Mouse (Mus musculus) embryonic facial prominence, embryonic 14.5 days (tissue): ENCODE measurements around the gene Dnajc6. TPM values are rescaled to one million over a fixed set of nuclear protein-coding genes. Genes with fewer than 3 reads are reported as not detected.

Experiments
- ATAC-seq: fragments of 200-750 bp; cut with Nextera tagmentation; 2 replicates; pipeline ENCODE4 v1.8.0; 2017; ENCODE audit warnings: low read depth, moderate number of reproducible peaks, moderate TSS enrichment
- DNase-seq: peaks from one replicate; pipeline ENCODE4 v3.0.0-alpha.2; 2015; ENCODE audit warnings: low spot score
- H3K27ac ChIP-seq: fragments of 300-500 bp; sonication (generic); replicated peaks from 2 replicates; pipeline ENCODE4 v1.5.1; 2014; ENCODE audit warnings: low read depth, mild to moderate bottlenecking, low read length, moderate library complexity
- H3K27me3 ChIP-seq: fragments of 300-500 bp; sonication (generic); replicated peaks from 2 replicates; pipeline ENCODE4 v1.6.1; 2014; ENCODE audit warnings: low read length; ENCODE audit not compliant: control insufficient read depth, insufficient read depth
- H3K36me3 ChIP-seq: fragments of 300-500 bp; sonication (generic); 2 replicates; pipeline ENCODE4 v1.6.1; 2014; ENCODE audit warnings: low read length, mixed read lengths; ENCODE audit not compliant: control insufficient read depth, insufficient read depth
- H3K4me1 ChIP-seq: fragments of 300-500 bp; sonication (generic); 2 replicates; pipeline ENCODE4 v1.6.1; 2014; ENCODE audit warnings: antibody characterized with exemption, low read length; ENCODE audit not compliant: control insufficient read depth, insufficient read depth
- H3K4me2 ChIP-seq: fragments of 300-500 bp; sonication (generic); 2 replicates; pipeline ENCODE4 v1.6.1; 2014; ENCODE audit warnings: low read depth, mild to moderate bottlenecking, low read length, moderate library complexity, mixed read lengths
- H3K4me3 ChIP-seq: fragments of 300-500 bp; sonication (generic); 2 replicates; pipeline ENCODE4 v1.5.1; 2014; ENCODE audit warnings: low read depth, mild to moderate bottlenecking, low read length
- H3K9ac ChIP-seq: fragments of 300-500 bp; sonication (generic); 2 replicates; pipeline ENCODE4 v1.6.1; 2014; ENCODE audit warnings: low read depth, mild to moderate bottlenecking, low read length, moderate library complexity, mixed read lengths
- H3K9me3 ChIP-seq: fragments of 300-500 bp; sonication (generic); 2 replicates; pipeline ENCODE4 v1.6.1; 2016; ENCODE audit warnings: low read length; ENCODE audit not compliant: control insufficient read depth
- WGBS: fragments of 180-500 bp; shearing (Covaris S2); extraction: QIAGEN DNeasy Blood & Tissue Kit; methylation state at CpG from one replicate; pipeline ENCODE4 v1.1.7; 2014; 5-methylcytosine and 5-hydroxymethylcytosine counted together
- polyA plus RNA-seq: library from polyadenylated mRNA; unstranded; fragments of >200 nt; fragmentation: Nextera tagmentation; extraction: Ambion mirVana; gene quantifications from 2 replicates; pipeline ENCODE4 v1.2.1, GENCODE M21; 2014

The Dnajc6 gene
- polyA plus RNA-seq, 1 experiment from 2014 or later: 4.4 TPM

DNA sequence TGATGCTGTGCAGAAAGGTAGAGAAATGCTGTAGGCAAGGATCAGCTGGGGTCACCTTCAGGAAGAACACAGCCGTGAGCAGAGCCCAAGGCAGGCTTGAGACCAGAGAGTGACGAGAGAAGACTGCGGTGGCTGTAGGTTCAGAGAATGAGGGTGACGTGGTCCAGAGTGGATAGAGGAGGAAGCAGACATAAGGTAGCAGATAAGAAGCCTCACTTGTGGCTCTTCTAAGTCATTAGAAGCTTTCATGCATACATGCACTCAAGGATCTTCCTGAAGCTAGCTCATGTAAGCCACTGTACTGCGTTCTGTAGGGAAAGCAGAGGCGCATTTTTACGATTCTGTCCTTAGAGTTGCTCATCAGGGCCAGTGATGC, 159.0 kb downstream of the Dnajc6 start:
- Histone ChIP-seq H3K9me3 (no peaks in the 10 kb centered on the region), H3K9ac (no peak overlapping the region), H3K4me3 (no peak overlapping the region), H3K4me1 (peaks cover 3% of the 10 kb centered on the region; the same call in 1 of the 2 replicates), H3K36me3 (peaks cover 33% of the 10 kb centered on the region), H3K27ac (no peak overlapping the region), H3K27me3 (no peaks in the 10 kb centered on the region), H3K4me2 (no peak overlapping the region)
- WGBS: 92% methylated on average over 7 of the region's 7 CpGs
- no peak for DNase-seq
- no peak for ATAC-seq

DNA sequence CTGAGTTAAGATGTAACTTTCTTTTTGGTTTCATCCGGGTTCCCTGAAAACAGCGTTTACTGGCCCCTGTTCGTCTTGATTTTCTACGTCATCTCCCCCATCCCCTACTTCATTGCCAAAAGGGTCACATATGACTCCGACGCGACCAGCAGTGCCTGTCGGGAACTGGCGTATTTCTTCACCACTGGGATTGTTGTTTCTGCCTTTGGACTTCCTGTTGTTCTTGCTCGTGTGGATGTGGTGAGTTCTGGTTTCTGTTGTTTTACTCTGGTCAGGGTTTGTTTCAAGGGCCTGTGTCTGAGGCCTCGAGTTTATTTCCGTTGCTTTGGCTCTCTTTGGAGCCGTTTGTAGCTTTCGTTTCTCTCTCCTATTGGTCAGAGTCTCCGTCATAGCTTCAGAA, 159.6 kb downstream of the Dnajc6 start:
- Histone ChIP-seq H3K9me3 (no peaks in the 10 kb centered on the region), H3K36me3 (peaks cover 40% of the 10 kb centered on the region), H3K9ac (no peak overlapping the region), H3K4me3 (no peak overlapping the region), H3K4me2 (no peak overlapping the region), H3K27me3 (no peaks in the 10 kb centered on the region), H3K4me1 (peaks cover 3% of the 10 kb centered on the region; the same call in 1 of the 2 replicates), H3K27ac (no peak overlapping the region)
- no peak for DNase-seq
- 78% methylated on average over 15 of the region's 15 CpGs for WGBS
- ATAC-seq: no peak

DNA sequence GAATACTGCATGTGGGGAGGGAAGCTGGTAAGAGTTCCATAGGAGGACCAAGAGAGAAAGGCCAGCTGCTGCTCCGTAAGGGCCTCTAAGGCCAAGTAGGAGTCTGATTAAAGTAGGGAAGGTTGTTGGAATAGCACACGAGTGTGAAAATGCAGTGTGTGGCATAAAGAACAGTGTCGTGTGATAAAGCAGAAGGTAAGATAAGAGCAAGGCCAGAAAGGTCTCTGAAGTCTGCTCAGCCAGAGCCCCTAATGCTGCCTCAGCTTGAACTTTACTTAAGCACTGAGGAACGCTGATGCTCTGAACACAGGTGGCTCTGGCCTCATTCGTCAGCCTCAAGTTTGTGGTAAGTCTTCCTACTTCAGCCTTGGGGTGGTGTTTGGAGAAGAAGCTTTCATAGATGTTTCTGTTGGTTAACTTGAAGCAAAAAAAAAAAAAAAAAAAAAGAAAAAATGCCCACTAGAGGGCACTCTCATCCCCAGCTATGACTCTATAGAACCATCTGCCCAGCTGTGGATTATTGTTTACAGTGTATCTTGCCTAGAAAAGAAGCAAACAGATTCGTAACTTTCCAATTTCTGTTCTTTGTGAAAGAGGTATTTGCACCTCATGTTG, 160.6 kb downstream of the Dnajc6 start:
- no peak for ATAC-seq
- peak; percentile 55 for DNase-seq
- 51% methylated on average over 6 of the region's 6 CpGs for WGBS

DNA sequence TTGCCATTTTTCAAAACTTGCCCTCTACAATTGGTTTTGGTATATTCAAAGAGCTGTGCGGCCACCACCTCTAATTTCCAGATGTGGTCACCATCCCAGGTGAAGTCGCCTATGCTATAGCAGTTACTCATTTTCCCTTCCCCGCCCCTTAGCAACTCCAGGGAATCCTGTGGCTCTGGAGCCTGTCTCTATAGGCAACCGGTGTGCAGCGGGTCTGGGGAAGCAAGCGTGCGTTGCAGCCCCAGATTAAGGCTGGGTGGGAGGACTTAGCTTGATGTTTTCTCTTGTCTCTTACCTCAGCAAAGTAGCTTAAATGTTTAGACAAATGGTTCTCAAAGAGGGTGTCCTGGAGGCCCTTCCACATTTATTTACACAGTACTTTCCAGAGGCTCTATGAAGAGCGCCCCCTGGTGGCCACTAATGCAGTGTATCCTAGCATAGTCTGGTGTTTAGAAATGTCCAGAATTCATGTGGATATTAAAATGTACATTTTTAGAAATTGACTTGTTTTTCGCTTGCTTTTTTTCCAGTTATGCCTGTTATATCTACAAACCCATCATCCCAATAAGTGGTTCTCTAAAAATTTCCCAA, 167.8 kb downstream of the Dnajc6 start:
- WGBS: 73% methylated on average over 9 of the region's 9 CpGs
- H3K4me2 ChIP-seq: no peak overlapping the region
- no peak for DNase-seq
- no peak for ATAC-seq
- no peaks in the 10 kb centered on the region for H3K4me1 ChIP-seq
- H3K36me3 ChIP-seq: peaks cover 46% of the 10 kb centered on the region
- H3K27me3 ChIP-seq: no peaks in the 10 kb centered on the region
- H3K9ac ChIP-seq: no peak overlapping the region
- 0 out of 2 replicates have a peak, but pooled peaks cover 5% of the 10 kb centered on the region for H3K9me3 ChIP-seq
- no peak overlapping the region for H3K27ac ChIP-seq
- H3K4me3 ChIP-seq: no peak overlapping the region

More for the DNA sequence above, 160.6 kb downstream of the Dnajc6 start:
- H3K4me2 ChIP-seq: no peak overlapping the region
- peaks cover 3% of the 10 kb centered on the region; the same call in 1 of the 2 replicates for H3K4me1 ChIP-seq
- no peak overlapping the region for H3K4me3 ChIP-seq
- no peak overlapping the region for H3K9ac ChIP-seq
- H3K27me3 ChIP-seq: no peaks in the 10 kb centered on the region
- no peak overlapping the region for H3K27ac ChIP-seq
- H3K36me3 ChIP-seq: peaks cover 50% of the 10 kb centered on the region
- H3K9me3 ChIP-seq: no peaks in the 10 kb centered on the region

DNA sequence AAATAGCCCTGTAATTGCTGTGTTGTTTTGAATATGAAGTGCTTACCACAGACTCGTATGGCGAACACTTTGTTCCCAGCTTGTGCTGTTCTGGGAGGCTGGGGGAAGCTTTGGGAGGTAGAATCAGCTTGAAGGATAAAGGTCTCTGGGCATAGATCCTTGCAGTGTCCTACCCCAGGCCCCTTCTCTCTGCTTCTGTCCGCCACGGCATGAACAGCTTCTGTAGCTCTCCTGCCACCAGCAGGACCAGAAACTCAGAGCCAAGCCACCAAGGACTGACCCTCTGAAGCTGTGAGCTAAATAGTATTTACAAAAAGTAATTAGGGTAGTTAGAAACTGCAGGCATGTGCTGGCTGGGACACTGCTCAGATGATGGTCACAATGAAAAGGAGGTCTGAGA, 168.3 kb downstream of the Dnajc6 start:
- no peak for DNase-seq
- peaks cover 41% of the 10 kb centered on the region for H3K36me3 ChIP-seq
- no peak overlapping the region for H3K4me2 ChIP-seq
- 98% methylated on average over 4 of the region's 4 CpGs for WGBS
- H3K4me1 ChIP-seq: no peaks in the 10 kb centered on the region
- no peak overlapping the region for H3K27ac ChIP-seq
- H3K4me3 ChIP-seq: no peak overlapping the region
- no peak for ATAC-seq
- H3K9ac ChIP-seq: no peak overlapping the region
- no peaks in the 10 kb centered on the region for H3K27me3 ChIP-seq
- H3K9me3 ChIP-seq: 0 out of 2 replicates have a peak, but pooled peaks cover 5% of the 10 kb centered on the region

DNA sequence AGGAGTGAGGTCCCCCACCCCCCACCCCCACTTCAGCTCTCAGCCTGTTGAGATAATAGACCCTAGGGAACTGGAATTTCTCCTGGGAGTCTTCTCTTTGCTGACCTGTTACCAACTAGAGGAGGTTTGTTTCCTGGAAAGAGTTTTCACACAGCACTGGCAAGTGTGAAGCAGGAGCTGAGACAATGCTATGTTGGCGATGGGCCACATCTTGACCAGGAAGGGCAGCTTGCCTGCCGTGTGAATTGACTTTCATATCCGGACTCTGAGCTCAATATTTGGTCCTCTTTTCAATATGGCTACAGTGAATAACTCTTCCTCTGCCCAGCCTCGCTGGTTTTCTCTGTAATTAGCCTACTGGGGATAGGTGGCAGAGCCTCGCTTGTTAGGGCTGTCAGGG, 172.7 kb downstream of the Dnajc6 start:
- 0 out of 2 replicates have a peak, but pooled peaks cover under 1% of the 10 kb centered on the region for H3K36me3 ChIP-seq
- H3K4me2 ChIP-seq: no peak overlapping the region
- WGBS: 71% methylated on average over 5 of the region's 5 CpGs
- H3K9ac ChIP-seq: no peak overlapping the region
- no peak overlapping the region for H3K27ac ChIP-seq
- ATAC-seq (no peak; the same call in 1 of the 2 replicates), DNase-seq (no peak)
- no peaks in the 10 kb centered on the region for H3K4me1 ChIP-seq
- 0 out of 2 replicates have a peak, but pooled peaks cover 5% of the 10 kb centered on the region for H3K9me3 ChIP-seq
- no peaks in the 10 kb centered on the region for H3K27me3 ChIP-seq
- no peak overlapping the region for H3K4me3 ChIP-seq

DNA sequence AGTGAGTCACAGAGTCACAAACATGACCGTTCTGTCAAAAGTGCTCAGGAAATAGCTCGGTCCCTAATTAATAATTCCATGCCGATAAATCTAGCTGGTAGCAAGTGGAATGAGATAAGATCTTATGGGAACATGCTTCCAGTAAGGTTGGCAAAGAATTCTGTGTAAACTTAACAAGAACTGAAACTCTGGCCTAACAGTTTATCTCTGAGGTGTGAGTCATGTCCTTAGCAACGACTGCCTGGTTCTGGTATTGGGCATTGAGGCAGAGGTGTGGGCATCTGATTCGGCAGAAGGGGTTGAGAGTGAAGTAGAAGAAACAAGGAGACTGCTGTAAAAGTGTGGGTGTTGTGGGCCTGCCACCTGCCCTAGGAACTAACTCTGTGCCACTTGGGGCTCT, 173.4 kb downstream of the Dnajc6 start:
- no peak overlapping the region for H3K4me3 ChIP-seq
- 0 out of 2 replicates have a peak, but pooled peaks cover 5% of the 10 kb centered on the region for H3K9me3 ChIP-seq
- no peaks in the 10 kb centered on the region for H3K4me1 ChIP-seq
- no peak overlapping the region for H3K4me2 ChIP-seq
- no peaks in the 10 kb centered on the region for H3K27me3 ChIP-seq
- DNase-seq (no peak), ATAC-seq (no peak)
- WGBS: 85% methylated on average over 5 of the region's 5 CpGs
- H3K36me3 ChIP-seq: no peaks in the 10 kb centered on the region
- H3K9ac ChIP-seq: no peak overlapping the region
- H3K27ac ChIP-seq: no peak overlapping the region

DNA sequence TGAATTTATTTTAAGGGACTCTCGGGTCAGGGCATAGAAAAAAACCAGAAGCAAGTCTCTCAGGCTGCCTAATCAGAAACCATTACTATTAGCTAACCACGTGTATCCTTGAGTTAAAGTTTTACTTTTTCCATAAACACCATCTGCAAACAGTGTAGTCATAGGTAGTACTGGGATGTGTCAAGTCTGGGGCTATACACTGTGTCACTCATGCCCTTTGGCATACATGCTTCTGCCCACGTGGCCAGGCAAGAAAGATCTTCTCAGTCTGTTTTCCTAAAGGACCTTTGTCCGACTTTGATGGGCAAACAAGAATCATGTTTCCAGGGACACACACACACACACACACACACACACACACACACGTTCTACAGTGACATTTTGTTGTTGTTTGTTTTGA, 178.3 kb downstream of the Dnajc6 start:
- Histone ChIP-seq H3K9me3 (no peaks in the 10 kb centered on the region), H3K36me3 (no peaks in the 10 kb centered on the region), H3K4me2 (no peak overlapping the region), H3K27ac (no peak overlapping the region), H3K4me3 (no peak overlapping the region), H3K27me3 (no peaks in the 10 kb centered on the region), H3K9ac (no peak overlapping the region), H3K4me1 (no peaks in the 10 kb centered on the region)
- no peak for ATAC-seq
- DNase-seq: no peak
- WGBS: 73% methylated on average over 5 of the region's 5 CpGs

DNA sequence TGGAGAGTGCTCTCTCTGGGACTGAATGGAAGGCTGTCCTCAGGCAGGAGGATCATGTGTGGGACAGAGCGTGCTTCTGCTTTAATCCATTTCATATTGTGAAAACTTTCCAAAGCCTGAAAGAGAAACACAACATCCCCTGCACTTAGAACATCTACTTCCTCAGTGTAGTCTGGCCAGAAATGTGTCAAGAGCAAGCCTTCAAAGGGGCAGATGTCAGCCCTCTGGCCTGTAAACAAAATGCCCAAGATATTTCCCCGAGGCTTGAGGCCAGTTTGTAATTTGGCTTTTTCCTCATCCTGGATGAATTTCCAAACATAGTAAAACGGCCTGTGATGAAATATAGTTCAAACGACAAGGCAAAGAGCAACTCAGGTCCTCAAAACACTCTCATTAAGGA, 179.3 kb downstream of the Dnajc6 start:
- no peaks in the 10 kb centered on the region for H3K27me3 ChIP-seq
- no peak overlapping the region for H3K4me3 ChIP-seq
- 44% methylated on average over 4 of the region's 4 CpGs for WGBS
- H3K9me3 ChIP-seq: no peaks in the 10 kb centered on the region
- DNase-seq: peak; percentile 38
- no peak overlapping the region for H3K27ac ChIP-seq
- H3K4me1 ChIP-seq: no peaks in the 10 kb centered on the region
- H3K36me3 ChIP-seq: no peaks in the 10 kb centered on the region
- no peak overlapping the region for H3K4me2 ChIP-seq
- H3K9ac ChIP-seq: no peak overlapping the region
- ATAC-seq: no peak
